Mouse (Mus musculus) heart, postnatal 0 days (tissue): Measurements from ENCODE around the gene Vps50.

Source experiments
- CTCF ChIP-seq: IDR thresholded peaks from 2 replicates; pipeline ENCODE4 v1.5.1; 2016; ENCODE audit warnings: antibody characterized with exemption, control low read depth, low read depth
- EP300 ChIP-seq: IDR thresholded peaks from 2 replicates; pipeline ENCODE4 v1.6.1; 2016; ENCODE audit warnings: antibody characterized with exemption, low read depth

DNA sequence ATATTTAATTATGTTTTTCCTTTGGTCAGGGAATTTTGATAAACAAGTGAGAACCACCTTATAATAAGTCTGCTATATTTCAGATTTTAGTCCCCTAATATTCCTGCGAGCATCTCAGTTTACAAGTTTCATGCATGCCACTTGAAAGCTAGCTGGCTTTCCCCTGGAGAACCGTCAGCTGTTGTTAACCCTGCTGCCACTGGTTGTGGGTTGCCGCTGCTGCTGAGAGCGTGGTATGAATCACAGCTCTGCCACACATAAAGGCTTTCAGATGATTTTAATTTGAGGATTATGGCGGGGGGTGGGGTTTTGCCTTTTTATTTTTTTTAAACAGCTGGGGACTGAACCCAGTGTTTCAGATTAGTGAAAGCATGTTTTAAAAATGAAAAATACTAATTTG lies 7.1 kb downstream of the Vps50 start:
- TF ChIP-seq EP300 (no peak), CTCF (no peak)
